In the genomic region with DNA sequence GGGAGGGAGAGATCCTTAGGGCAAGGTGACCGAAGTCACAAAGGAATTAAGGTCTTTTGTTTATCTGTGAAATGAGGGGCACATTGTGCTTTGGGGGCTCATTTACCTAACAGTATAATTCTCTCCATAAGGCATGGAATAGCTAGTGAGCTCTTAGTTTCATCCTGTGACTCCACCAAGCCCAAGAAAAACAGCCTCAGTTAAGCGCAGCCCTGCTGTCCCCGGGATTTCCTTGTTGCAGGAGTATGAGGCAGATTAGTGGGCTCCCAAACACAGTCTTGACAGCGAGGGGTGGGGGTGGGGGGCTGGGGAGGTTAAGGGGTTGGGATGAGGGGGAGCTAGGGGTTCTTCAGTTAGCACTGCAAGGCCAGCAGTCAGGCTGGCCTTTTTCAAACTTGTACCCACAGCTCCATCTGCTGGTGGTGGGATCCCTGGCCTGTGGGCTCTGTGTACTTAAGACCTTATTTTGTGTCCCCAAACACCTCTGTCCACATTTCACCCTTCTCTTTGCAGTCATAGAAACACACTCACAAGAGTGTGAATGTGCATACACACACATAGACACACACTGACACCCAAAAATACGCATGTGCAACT, we compare ENCODE assay signal across 9 mouse cellular contexts.
DNase-seq lines count a peak whose midpoint lies in the region; ATAC-seq lines count a peak whose summit lies in the region.
"Had no signal": no experiment of that assay in that cellular context is flagged by ENCODE, and none has a peak within 500 bp of the region (broad histone marks: within the 10 kb centered on the region; RNA-seq: fewer than 3 reads in every experiment).

No protein-coding gene starts in this region.

- no peak overlapping the region for H3K4me2 ChIP-seq in forebrain, embryonic 12.5 days

- H3K4me1 ChIP-seq in forebrain, embryonic 12.5 days = peaks cover 3% of the 10 kb centered on the region
- peaks cover 16% of the 10 kb centered on the region for H3K4me1 ChIP-seq in hindbrain, embryonic 10.5 days (replicated peaks)
- H3K4me1 ChIP-seq: megakaryocyte, embryonic 14.5 days had no signal

- no peaks in the 10 kb centered on the region for H3K36me3 ChIP-seq in forebrain, embryonic 12.5 days (replicated peaks)
- no peaks in the 10 kb centered on the region for H3K36me3 ChIP-seq in hindbrain, embryonic 10.5 days

- no peak overlapping the region for H3K9ac ChIP-seq in forebrain, embryonic 12.5 days

- peak; percentile 80; the same call in 1 of the 2 replicates for ATAC-seq in cerebellum, adult (ENCODE audit: insufficient number of reproducible peaks, low FRiP score, low TSS enrichment)
- ATAC-seq in forebrain, embryonic 12.5 days (ENCODE audit: low FRiP score) = peak; percentile 73

- no peaks in the 10 kb centered on the region for H3K9me3 ChIP-seq in forebrain, embryonic 12.5 days
- no peaks in the 10 kb centered on the region for H3K9me3 ChIP-seq in hindbrain, embryonic 10.5 days
- H3K9me3 ChIP-seq: megakaryocyte, embryonic 14.5 days had no signal

- peaks cover 3% of the 10 kb centered on the region; the same call in 1 of the 2 replicates for H3K27me3 ChIP-seq in forebrain, embryonic 12.5 days
- no peaks in the 10 kb centered on the region for H3K27me3 ChIP-seq in hindbrain, embryonic 10.5 days (ENCODE audit: insufficient read depth, poor library complexity, severe bottlenecking)
- H3K27me3 ChIP-seq: megakaryocyte, embryonic 14.5 days had no signal

- no peak overlapping the region for H3K27ac ChIP-seq in forebrain, embryonic 12.5 days
- H3K27ac ChIP-seq in hindbrain, embryonic 10.5 days = no peak overlapping the region

- no peak overlapping the region for H3K4me3 ChIP-seq in forebrain, embryonic 12.5 days (replicated peaks)
- H3K4me3 ChIP-seq in hindbrain, embryonic 10.5 days = no peak overlapping the region
- H3K4me3 ChIP-seq: megakaryocyte, embryonic 14.5 days had no signal

- DNase-seq in NIH3T3 (ENCODE audit: low read depth) = peak; percentile 39
- DNase-seq in hindbrain, embryonic 10.5 days (ENCODE audit: low spot score) = peak; percentile 76
- peak; percentile 46 to 77 for DNase-seq in layer of hippocampus, adult 18-20 months (ENCODE audit: low spot score in 2 of 2)
- DNase-seq in lung, postnatal 10 days = peak; percentile 58
- DNase-seq in right cerebral cortex, adult 2 months (ENCODE audit: low spot score in 2 of 2) = peak; percentile 84 to 88
- no peak for DNase-seq in thymus, postnatal 36 days

- WGBS in forebrain, embryonic 12.5 days = 9% methylated on average over 5 of the region's 5 CpGs
- 11% methylated on average over 5 of the region's 5 CpGs for WGBS in hindbrain, embryonic 10.5 days

Comparison
In these comparisons a context has a peak if more than half of its experiments do, and no peak if none do; other contexts are left out.
1. DNase-seq: peak in NIH3T3 (single experiment), hindbrain, embryonic 10.5 days (single experiment), layer of hippocampus, adult 18-20 months (2 of 2), lung, postnatal 10 days (single experiment) and right cerebral cortex, adult 2 months (2 of 2); none in thymus, postnatal 36 days (0 of 2).